Mouse (Mus musculus) bone marrow macrophage, adult 2 months (primary cell): ENCODE data around the gene Galnt11.
"Not testable (repeated sequence)": the region's sequence is repeated elsewhere in the genome, so short reads cannot be mapped to it uniquely, and the experiment has no call there.

ENCODE experiments used
- CTCF ChIP-seq: IDR thresholded peaks from 2 replicates; pipeline ENCODE4 v1.5.1; 2012; ENCODE audit warnings: low read depth, mild to moderate bottlenecking, low read length, moderate library complexity
- POLR2A ChIP-seq: IDR thresholded peaks from 2 replicates; pipeline ENCODE4 v1.6.1; 2012; ENCODE audit warnings: mild to moderate bottlenecking, low read depth, low read length, borderline replicate concordance

DNA sequence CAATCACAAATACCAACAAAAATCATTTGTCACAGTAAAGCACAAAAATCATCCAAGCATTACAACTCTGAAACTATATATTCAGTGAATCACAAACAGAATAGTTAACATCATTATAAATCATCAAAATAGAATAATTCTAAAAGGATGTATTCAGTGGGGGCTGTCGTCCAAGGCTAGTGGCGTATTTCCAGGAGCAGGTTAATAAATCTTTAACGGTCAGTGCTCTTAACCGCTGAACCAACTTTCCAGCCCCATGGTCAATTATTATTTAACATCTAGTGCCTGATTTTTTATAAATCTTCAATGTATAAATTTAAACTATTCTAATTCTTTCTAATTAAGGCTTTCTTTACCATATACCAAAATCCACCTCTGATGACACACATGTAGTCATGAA is 43.2 kb upstream of the Galnt11 start:
- TF ChIP-seq CTCF, POLR2A: not testable (repeated sequence)
